Comparison of ENCODE assay signal across 21 mouse cellular contexts in genomic region chr17:50519588-50519987, GRCm38 (mm10).
"Had no signal": no experiment of that assay in that cellular context is flagged by ENCODE, and none has a peak within 500 bp of the region (broad histone marks: within the 10 kb centered on the region; RNA-seq: fewer than 3 reads in every experiment).

No protein-coding gene starts in this region.

- H3K27me3 ChIP-seq: kidney, embryonic 15.5 days; liver, embryonic 12.5 days; liver, embryonic 15.5 days; lung, embryonic 15.5 days; megakaryocyte, embryonic 14.5 days; midbrain, embryonic 13.5 days; neural tube, embryonic 13.5 days; stomach, embryonic 15.5 days had no signal

- H3K27ac ChIP-seq: kidney, embryonic 15.5 days; layer of hippocampus, adult 2 months; liver, embryonic 12.5 days; liver, embryonic 15.5 days; lung, embryonic 15.5 days; midbrain, embryonic 10.5 days; midbrain, embryonic 13.5 days; neural tube, embryonic 13.5 days; stomach, embryonic 15.5 days had no signal

- H3K4me3 ChIP-seq: kidney, embryonic 15.5 days; layer of hippocampus, adult 2 months; liver, embryonic 12.5 days; liver, embryonic 15.5 days; lung, embryonic 15.5 days; megakaryocyte, embryonic 14.5 days; midbrain, embryonic 10.5 days; midbrain, embryonic 13.5 days; myocyte; neural tube, embryonic 13.5 days; stomach, embryonic 15.5 days had no signal

- H3K9ac ChIP-seq: kidney, embryonic 15.5 days; liver, embryonic 12.5 days; liver, embryonic 15.5 days; lung, embryonic 15.5 days; midbrain, embryonic 13.5 days; neural tube, embryonic 13.5 days; stomach, embryonic 15.5 days had no signal

- DNase-seq: kidney, postnatal 10 days; layer of hippocampus, adult 9-11 months; lung, adult 18-20 months; lung, postnatal 10 days; lung, postnatal 36 days; retina, postnatal 1 day; right cerebral cortex, postnatal 25 days; spleen, adult 18-20 months; thymus, postnatal 25 days had no signal

- H3K4me2 ChIP-seq: kidney, embryonic 15.5 days; liver, embryonic 12.5 days; liver, embryonic 15.5 days; lung, embryonic 15.5 days; midbrain, embryonic 13.5 days; neural tube, embryonic 13.5 days; stomach, embryonic 15.5 days had no signal

- H3K9me3 ChIP-seq: kidney, embryonic 15.5 days; liver, embryonic 12.5 days; liver, embryonic 15.5 days; lung, embryonic 15.5 days; midbrain, embryonic 10.5 days; midbrain, embryonic 13.5 days; neural tube, embryonic 13.5 days; stomach, embryonic 15.5 days had no signal

- H3K4me1 ChIP-seq: kidney, embryonic 15.5 days; lung, embryonic 15.5 days; megakaryocyte, embryonic 14.5 days; midbrain, embryonic 13.5 days had no signal

- H3K36me3 ChIP-seq: kidney, embryonic 15.5 days; liver, embryonic 12.5 days; liver, embryonic 15.5 days; lung, embryonic 15.5 days; midbrain, embryonic 10.5 days; midbrain, embryonic 13.5 days; neural tube, embryonic 13.5 days; stomach, embryonic 15.5 days had no signal

- ATAC-seq: liver, embryonic 12.5 days; midbrain, embryonic 13.5 days; midbrain, embryonic 16.5 days had no signal
